Mouse (Mus musculus): Measurements from ENCODE around the gene Myl3.

Myl3 gene

DNA sequence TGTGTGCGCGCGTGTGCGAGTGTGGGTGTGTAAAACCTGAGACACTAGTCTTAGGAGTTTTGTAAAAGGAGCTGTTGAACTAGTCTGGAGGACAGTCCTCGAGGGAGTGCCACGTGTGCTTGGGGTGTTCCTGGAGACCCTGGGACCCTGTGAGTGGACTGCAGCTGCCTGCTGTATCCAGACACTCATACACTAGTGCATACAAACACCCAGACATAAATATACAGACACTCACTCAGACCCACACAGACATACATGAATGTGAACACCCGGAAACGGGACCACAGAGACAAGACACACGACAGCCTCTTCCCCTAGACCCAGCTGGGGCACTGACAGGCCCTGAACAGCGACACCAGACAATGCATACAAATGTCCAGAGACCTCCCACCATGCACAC lies 21.1 kb downstream of the Myl3 start:
- no peak for DNase-seq (ENCODE audit: low spot score in 2 of 2)

DNA sequence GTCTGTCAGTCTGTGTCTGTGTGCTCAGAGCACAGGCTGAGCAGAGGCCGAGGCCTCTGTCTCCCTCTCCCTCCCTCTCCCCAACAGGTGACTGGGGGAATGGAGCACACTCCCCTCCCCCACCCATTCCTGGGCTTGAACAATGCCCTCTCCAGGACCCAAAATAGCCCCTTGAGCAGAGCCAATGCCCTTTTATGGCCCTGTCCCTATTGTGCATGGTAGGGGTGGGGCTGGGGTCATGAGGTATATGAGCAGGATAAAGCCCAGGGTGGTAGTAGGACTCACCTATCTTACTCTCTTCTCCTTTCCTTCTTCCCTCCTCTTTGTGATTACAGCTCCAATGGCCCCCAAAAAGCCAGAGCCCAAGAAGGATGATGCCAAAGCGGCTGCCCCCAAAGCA lies 21.7 kb downstream of the Myl3 start:
- DNase-seq (ENCODE audit: low spot score in 2 of 2), result no peak

DNA sequence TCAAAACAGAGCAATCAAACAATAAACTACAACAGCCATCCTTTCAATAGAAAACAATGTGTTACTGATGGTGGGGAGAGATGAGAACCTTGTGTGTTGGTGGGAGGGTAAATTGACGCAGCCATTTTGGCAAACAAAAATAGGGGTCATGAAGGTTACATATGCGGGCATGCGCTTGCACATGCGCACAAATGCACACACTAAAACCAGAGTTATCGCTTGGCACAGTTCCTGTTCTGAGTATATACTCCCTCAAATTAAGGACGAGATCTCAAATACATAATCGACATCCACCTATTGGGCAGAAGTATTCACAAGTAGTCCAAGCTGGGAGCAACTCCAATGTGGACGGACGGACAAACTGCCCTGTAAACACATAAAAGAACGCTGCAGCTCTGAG lies 30.7 kb downstream of the Myl3 start:
- DNase-seq (ENCODE audit: low spot score in 2 of 2), result no peak

DNA sequence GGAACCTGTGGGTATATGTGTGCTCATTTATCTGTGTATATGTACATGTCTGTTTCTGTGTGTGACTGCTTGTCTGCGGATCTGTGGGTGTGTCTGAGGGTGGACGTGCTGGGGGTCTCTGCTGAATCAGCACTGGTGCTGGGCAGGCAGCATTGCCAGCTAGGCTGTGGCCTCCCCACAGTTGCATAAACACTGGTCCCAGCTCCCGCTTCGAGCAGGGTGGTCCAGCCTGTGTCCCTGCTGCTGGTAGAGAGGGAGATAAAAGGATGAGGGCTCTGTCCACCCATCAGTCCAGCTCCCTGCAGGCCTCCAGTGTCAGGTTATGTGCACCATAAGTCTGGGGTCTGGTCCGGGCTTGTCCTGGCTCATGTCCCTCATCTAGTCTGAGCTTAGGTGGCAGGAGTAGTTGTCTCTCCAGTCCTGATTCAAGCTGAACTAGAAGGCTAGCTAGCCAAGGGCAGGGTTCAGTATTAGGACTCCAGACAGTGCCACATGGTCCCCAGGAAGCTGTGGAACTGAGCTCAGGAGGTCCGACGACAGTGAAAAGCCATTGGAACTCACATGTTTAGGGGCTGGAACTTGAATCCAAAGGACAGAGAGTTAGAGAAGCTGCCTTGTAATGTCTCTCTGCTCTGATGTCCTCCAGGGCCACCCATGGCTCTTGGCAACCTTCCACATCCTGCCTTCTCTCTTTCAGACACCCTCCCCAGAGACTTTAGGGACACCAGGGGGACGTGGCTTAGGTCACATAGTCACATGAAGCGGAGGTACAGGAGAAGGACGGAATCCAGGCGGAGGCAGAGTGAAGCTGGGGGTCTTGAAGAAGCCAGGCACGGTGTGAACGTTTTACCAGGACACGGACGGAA lies 33.0 kb downstream of the Myl3 start:
- DNase-seq (ENCODE audit: low spot score in 2 of 2), result no peak

DNA sequence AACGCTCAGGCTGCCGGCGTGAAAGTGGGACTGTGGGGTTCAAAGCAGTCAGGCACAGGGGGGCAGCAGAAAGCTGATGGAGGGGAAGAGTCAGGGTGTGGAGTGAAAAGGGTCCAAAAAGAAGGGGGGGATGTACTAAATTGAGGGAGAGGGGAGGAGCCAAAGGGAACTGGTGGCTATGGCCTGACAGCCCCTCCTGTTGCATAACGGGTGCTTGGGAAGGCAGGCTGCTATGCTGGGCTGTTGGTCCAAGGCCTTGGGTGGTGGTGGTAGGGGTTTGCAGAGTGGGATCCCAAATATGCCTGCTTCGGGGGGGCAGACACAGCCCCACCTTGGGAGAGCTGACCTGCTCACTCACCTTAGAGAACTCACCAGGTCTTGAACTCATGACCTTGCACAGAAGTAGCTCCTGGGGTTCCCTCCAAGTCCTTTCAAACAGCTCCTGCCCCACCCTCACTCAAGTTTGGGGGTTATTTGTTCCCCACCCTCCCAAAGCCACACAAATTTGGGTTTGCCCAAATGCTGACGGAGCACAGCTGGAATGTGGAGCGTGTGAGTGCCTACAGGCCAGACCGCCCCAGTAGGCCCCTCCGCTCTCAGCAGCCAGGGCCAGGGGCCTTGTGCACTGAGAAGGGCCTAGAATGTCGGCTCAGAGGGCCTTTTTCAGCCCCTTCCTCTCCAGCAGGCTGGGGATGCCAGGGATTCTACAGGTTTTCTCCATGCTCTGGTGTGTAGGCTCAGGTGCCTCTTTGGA lies 33.8 kb downstream of the Myl3 start:
- no peak for DNase-seq (ENCODE audit: low spot score in 2 of 2)

DNA sequence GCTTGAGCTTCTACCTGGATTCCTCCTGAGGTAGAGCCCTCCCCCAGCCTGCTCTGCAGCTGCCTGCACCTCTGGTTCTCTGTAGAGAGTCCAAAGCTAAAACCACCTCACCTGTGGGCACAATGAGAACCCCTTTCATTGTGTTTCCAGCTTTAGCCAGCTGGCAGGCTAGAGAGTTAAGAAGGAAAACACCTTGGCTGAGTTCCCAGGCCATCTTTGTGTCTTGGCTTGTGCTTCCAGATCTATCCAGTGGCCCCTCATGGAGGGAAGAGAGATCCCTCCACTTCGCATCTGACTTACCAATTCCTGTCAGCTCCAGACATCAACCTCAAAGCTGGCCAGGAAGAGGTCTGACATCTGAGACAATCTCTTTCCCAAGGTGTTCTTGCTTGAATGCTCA lies 36.4 kb downstream of the Myl3 start:
- no peak for DNase-seq (ENCODE audit: low spot score in 2 of 2)

DNA sequence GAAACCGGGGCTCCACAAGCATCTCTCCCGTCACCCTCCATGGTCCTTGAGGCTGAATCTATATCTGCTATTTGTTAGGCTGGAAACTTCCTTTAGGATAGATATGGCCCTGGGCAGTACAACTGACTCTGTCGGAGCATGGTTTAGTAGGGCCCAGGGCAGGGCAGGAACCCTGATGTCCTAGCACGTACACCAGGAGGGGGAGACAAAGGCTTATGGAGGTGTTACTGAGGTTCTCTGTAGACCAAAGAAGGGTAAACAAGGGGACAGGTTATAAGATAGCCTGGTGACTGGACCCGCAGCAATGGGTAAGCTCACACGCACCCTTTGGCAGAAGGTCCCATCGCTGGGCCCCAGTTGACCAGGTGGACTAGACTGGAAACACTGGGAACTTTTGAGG lies 36.9 kb downstream of the Myl3 start:
- no peak for DNase-seq (ENCODE audit: low spot score in 2 of 2)

DNA sequence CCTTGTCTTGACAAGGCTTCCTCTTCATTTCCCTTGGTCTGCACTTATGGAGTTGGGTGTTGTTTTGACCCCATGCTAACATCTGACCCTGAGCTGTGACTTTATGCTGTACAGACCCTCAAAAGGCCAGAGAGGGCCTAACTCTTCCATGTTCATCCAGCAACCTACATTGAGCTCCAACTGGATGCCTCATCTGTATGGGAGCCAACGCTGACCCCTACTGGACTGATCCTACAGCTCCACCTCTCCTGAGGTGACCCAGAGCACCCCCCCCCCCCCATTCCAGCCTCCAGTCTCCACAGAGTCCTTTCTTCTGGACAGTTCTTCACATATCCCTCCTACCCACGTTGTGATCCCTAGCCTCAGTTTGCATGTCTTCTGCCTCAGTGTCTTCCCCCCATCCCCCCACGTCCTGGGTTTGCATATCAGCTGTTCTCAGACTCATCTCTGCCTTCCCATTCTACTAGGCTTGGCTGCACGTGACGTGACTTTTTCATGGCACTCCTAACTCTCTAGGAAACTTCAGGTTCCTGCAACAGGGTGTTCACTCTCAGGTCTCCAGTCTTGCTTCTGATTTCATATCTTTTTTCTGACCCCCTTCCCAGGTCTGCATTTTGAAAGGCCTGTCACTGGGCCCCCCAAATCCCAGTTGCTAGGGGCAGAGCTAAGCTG lies 37.7 kb downstream of the Myl3 start:
- no peak for DNase-seq (ENCODE audit: low spot score in 2 of 2)

DNA sequence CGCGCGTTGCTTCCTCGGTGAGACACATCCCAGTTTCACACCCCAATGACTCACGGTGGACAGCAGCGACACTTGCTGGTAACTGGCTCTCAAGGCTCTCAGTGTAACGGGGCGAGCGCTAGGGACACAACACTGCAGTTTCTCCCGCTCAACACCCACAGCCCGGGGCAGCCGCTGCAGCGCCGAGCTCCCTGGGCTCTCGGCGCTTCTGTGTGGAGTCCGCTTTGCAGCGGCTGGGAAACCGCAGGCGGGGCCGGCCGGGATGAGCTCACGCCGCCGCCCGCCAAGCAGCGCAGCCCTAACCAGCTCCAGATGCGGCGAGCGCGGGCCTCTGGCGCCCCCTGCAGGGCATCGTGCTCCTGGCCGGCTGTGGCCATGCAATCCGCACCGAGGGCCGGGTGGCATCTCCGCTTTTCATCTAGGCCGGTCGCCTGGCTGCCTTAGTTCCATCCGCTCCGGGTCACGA lies 39.6 kb downstream of the Myl3 start:
- peak; percentile 93 to 95 for DNase-seq (ENCODE audit: low spot score in 2 of 2)

DNA sequence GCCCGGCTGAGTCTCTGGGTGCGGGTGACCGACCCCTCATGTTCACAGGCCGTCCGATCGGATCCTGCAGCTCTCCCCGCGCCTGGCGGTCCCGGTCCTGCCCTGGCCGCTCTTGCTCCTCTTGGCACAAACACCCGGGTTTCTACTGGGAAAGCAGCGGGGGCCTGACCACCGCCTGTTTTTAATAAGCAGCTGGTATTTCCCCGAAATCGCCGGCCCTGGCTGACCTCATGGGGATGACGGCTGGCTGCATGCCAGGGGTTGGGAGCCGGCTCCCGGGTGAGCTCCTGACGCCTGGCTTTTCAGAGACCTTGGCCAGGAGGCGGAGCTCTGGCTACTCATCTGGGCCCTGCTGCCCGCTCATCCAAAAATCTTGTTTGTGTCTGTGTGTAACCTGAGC lies 40.1 kb downstream of the Myl3 start:
- peak; percentile 60 to 67 for DNase-seq (ENCODE audit: low spot score in 2 of 2)

DNA sequence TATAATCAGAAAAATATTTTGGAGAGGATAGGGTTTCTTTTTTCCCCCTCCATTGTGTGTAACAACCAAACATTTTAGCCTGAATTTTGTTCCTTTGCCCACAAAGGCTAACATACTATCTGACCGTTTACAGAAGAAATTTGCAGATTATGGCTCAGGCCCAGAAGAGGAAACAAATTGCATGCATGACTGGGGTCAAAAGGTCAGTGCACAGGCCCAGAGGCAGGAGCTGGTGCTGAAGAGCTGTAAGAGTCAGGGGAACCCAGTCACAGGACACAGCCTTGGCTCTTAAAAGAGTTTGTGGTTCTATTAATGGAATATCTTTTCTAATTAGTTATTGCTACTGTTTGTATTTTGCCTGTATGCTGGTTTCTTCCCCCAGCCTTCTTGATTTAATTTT lies 42.0 kb downstream of the Myl3 start:
- DNase-seq (ENCODE audit: low spot score in 2 of 2), result no peak

DNA sequence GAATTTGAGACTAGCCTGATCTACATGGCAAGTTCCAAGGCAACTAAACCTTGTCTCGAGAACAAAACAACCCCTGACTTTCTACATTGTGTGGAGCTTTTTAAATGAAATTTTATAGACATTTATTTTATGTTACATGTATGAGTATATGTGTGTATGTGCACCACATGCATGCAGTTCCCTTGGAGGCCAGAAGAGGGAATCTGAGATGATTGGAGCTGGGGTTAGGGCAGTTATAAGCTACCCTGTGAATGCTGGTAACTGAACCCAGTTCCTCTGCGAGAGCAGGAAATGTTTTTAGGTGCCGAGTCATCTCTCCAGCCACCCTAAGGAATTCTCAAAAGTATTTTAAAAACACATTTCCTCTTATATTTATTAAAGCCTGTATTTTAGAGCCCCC lies 46.5 kb downstream of the Myl3 start:
- DNase-seq (ENCODE audit: low spot score in 2 of 2), result no peak

DNA sequence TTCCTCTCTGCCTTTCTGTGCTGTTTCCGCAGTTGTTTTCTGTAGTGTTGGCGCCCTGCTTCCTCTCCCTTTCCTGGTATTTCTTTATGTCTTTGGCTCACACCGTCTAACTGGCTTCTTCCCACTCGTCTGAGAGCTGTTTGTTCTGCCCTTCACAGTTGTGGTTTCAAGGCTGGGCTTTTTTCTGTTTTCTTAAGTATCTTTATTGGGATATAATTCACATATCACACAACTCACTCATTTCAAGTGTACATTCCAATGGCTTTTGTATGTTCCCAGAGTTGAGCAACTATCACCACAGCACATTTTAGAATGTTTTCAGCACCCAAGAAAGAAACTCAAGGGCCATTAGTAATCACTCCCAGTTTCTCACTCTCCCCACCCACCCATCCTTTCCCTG lies 48.8 kb downstream of the Myl3 start:
- no peak for DNase-seq (ENCODE audit: low spot score in 2 of 2)

DNA sequence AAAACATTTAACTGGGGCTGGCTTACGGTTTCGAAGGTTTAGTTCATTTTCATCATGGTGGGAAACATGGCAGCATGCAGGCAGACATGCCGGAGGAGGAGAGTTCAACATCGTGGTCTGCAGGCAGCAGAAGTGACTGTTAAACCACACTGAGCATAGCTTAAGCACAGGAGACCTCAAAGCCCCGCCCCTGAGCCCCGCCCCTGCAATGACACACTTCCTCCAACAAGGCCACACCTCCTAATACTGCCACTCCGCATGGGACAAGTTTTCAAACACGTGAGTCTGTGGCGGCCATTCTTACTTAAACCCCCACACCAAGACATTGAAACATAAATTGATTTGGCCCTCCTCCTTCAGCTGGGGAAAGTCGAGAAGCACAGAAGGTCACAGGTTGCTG lies 55.4 kb downstream of the Myl3 start:
- no peak for DNase-seq (ENCODE audit: low spot score in 2 of 2)

DNA sequence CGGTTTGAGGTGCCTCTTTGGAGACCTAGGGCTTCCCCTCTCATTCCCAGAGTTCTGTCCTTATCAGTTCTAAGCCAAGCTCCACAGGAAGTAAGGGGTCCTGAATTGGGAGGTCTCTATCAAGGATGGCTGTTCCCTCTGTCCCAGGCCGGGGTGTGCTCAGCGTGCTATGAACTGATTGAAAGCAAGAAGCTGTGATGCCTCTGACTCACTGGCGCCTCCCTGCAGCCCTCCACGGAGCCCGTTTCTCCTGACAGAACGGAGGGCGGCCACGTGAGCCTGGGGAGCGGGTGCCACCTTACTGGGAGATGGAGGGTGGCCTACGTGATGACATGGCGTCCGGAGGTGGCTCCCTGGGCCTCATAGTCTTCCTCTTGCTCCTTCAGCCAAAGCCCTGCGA lies 56.2 kb downstream of the Myl3 start, which contains the start of gene Prss42:
Prss42 (plus strand) TSS at position 301 of the 400 bp plus-strand sequence.
- no peak for DNase-seq (ENCODE audit: low spot score in 2 of 2)

DNA sequence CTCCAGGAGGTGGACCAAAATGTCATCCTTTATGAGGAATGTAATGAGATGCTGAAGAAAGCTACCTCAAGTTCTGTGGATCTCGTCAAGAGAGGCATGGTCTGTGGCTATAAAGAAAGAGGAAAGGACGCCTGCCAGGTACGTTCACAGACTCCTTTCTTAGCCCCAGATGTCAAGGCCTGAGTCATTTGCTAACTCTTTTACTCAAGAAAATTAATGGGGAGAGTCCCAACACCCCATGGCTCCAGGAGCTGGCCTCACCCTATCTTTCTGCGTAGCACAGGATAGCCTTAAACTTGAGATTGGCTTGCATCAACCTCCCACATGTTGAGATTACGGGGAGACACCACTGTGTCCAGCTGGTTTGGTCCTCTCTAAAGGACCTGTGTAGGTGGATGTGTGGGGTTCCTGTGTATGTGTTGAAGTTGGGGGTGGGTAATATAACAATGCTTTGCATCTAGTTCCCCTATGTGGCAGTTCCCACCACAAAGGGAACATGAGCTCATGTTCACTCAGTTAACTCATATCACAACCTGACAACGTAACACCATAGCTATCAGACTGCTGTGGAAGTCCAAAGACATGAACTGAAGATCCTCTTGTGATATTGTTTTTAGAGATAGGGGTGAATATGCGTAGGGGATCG lies 59.3 kb downstream of the Myl3 start:
- no peak for DNase-seq (ENCODE audit: low spot score in 2 of 2)

DNA sequence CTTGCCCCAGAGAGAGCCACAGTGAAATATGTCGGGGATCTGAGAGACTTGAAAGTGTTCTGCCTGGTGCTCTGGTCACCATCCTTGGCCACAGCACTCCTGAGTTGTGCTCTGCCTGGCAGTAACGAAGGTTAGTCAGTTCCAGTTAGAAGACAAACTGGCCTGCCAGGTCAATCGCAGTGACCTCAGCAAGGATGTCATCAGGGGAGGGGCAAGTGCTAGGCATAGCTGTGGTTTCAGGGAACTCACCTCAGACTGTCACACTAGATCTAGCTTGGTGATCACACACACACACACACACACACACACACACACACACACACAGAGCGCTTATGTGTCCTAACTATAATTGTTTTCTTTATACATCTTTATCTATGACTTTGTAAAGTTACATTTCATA lies 61.6 kb downstream of the Myl3 start:
- no peak for DNase-seq (ENCODE audit: low spot score in 2 of 2)

DNA sequence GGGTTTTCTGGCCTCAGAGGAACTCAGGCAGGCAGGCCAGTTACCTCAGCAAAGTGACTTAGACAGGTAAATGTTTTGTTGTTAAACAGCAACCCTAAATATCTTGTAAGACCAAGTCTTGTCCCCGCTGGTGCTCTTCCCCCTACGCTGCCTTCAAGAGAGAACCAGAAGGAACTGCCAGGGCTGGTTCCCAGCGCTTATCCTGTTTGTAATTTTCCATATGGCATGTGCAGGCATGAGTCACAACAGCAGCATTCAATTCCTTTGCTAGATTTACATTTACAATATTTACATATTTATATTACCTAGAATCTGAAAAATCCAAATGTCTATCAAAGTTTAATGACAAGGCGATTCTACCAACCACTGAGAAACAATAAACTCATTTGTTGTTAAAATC lies 68.4 kb downstream of the Myl3 start:
- peak in 1 of 2 experiments; percentile 8 for DNase-seq (ENCODE audit: low spot score in 2 of 2)

DNA sequence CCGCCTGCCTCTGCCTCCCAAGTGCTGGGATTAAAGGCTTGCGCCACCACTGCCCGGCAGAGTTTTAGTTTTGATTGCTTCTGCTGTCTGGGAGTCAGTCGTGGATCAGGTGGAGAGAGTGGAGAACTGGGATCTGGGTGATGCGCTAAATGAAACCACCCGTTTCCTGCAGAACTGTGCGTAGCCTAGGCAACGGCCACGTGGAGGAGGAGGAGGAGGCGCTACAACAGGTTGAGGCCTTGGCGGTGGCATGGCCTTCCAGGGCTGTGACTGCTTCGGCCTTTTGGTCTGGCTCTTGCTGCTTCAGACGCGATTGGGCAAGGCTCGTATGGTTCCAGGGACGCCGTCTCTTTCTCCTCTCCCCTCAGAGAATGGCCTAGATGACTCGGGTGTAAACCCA lies 72.1 kb downstream of the Myl3 start, which contains the start of gene Prss44:
Prss44 (plus strand) TSS at position 206 of the 400 bp plus-strand sequence.
- no peak for DNase-seq (ENCODE audit: low spot score in 2 of 2)

Measured in right cerebral cortex, adult 2 months (tissue).